Mouse (Mus musculus) skeletal muscle tissue, adult 2 months (tissue): Measurements from ENCODE around the gene Mybbp1a.

Experiments used
- DNase-seq: peaks from one replicate; pipeline ENCODE4 v3.0.0-alpha.2; 2012; ENCODE audit warnings: low read depth, low spot score

Gene Mybbp1a

GRCm38 (mm10) chr11:72440965-72441664, at the start of gene Mybbp1a:
TSS of gene Mybbp1a (plus strand) at chr11:72441355.
- peak; percentile 96 for DNase-seq

- no peak for DNase-seq
These were observed 47.9 kb upstream of the Mybbp1a start for GRCm38 (mm10) chr11:72393243-72393642.

- DNase-seq, result peak; percentile 81
These were observed 47.5 kb upstream of the Mybbp1a start for GRCm38 (mm10) chr11:72393669-72394068.

GRCm38 (mm10) chr11:72394694-72395093, 46.5 kb upstream of the Mybbp1a start:
- DNase-seq, result no peak

GRCm38 (mm10) chr11:72395652-72396051, 45.5 kb upstream of the Mybbp1a start:
- DNase-seq, result no peak

GRCm38 (mm10) chr11:72396621-72397020, 44.5 kb upstream of the Mybbp1a start:
- DNase-seq, result no peak

GRCm38 (mm10) chr11:72397072-72397471, 44.1 kb upstream of the Mybbp1a start:
- DNase-seq, result peak; percentile 86

GRCm38 (mm10) chr11:72397811-72398525, 43.2 kb upstream of the Mybbp1a start:
- DNase-seq, result no peak

GRCm38 (mm10) chr11:72401068-72401467, 40.1 kb upstream of the Mybbp1a start:
- DNase-seq, result no peak

GRCm38 (mm10) chr11:72402017-72402416, 39.1 kb upstream of the Mybbp1a start:
- DNase-seq, result no peak

- DNase-seq, result no peak
These were observed 38.2 kb upstream of the Mybbp1a start for GRCm38 (mm10) chr11:72402969-72403368.

GRCm38 (mm10) chr11:72405532-72405931, 35.6 kb upstream of the Mybbp1a start:
- DNase-seq, result no peak

GRCm38 (mm10) chr11:72406079-72406675, 35.0 kb upstream of the Mybbp1a start:
- DNase-seq, result no peak

- no peak for DNase-seq
These were observed 34.1 kb upstream of the Mybbp1a start for GRCm38 (mm10) chr11:72407081-72407480.

- DNase-seq, result no peak
These were observed 33.6 kb upstream of the Mybbp1a start for GRCm38 (mm10) chr11:72407574-72407973.

GRCm38 (mm10) chr11:72408451-72409170, 32.5 kb upstream of the Mybbp1a start:
- DNase-seq, result no peak

GRCm38 (mm10) chr11:72409649-72410385, 31.3 kb upstream of the Mybbp1a start:
- no peak for DNase-seq

- DNase-seq, result no peak
These were observed 30.5 kb upstream of the Mybbp1a start for GRCm38 (mm10) chr11:72410521-72411092.

- DNase-seq, result peak; percentile 83
These were observed 29.8 kb upstream of the Mybbp1a start, which contains the start of gene Smtnl2 for GRCm38 (mm10) chr11:72411093-72411921. TSS of gene Smtnl2 (minus strand) at chr11:72411713.

- DNase-seq, result no peak
These were observed 29.2 kb upstream of the Mybbp1a start for GRCm38 (mm10) chr11:72411945-72412344.
